Comparison of ENCODE assay signal across 8 mouse cellular contexts in genomic region chr2:118539881-118540516, GRCm38 (mm10). TPM values are rescaled to one million over a fixed set of nuclear protein-coding genes. Genes with fewer than 3 reads are reported as not detected.
DNase-seq lines count a peak whose midpoint lies in the region; ATAC-seq and TF ChIP-seq lines count a peak whose summit lies in the region.

No protein-coding gene starts in this region.

- H3K4me2 ChIP-seq in kidney, embryonic 15.5 days, result no peak overlapping the region

- H3K9me3 ChIP-seq in kidney, embryonic 15.5 days (replicated peaks), result no peaks in the 10 kb centered on the region

- ATAC-seq in kidney, embryonic 15.5 days (replicated peaks; ENCODE audit: low FRiP score), result no peak

- H3K27me3 ChIP-seq in kidney, embryonic 15.5 days, result no peaks in the 10 kb centered on the region

- intact Hi-C loops in left cerebral cortex, adult 2 months (cut with DNase I), result no loop called here

- H3K36me3 ChIP-seq in kidney, embryonic 15.5 days, result peaks cover 9% of the 10 kb centered on the region

- no peak overlapping the region for H3K4me3 ChIP-seq in left cerebral cortex, adult 2 months
- no peak overlapping the region for H3K4me3 ChIP-seq in kidney, embryonic 15.5 days (replicated peaks)

- TF ChIP-seq CTCF in left cerebral cortex, adult 2 months (IDR thresholded peaks at IDR 0.05), result no peak; the same call in 1 of the 2 replicates

- peak overlapping the region; percentile 18; the same call in 1 of the 2 replicates for H3K9ac ChIP-seq in kidney, embryonic 15.5 days

- 27% methylated on average over 9 of the region's 9 CpGs for WGBS in kidney, embryonic 15.5 days

- DNase-seq in left cerebral cortex, adult 2 months (ENCODE audit: extremely low spot score in 1 of 2, low spot score in 2 of 2), result no peak
- no peak for DNase-seq in left cerebral cortex, adult 11 months (ENCODE audit: low spot score)
- DNase-seq in heart, adult 9 months (ENCODE audit: low spot score in 2 of 2), result peak; percentile 65 to 73
- DNase-seq in lung, postnatal 4 days, result peak; percentile 65 to 70
- no peak for DNase-seq in right cerebral cortex, postnatal 10 days (ENCODE audit: low spot score in 2 of 2)
- DNase-seq in right cerebral cortex, postnatal 14 days, result no peak
- no peak for DNase-seq in left cerebral cortex, adult 18-20 months (ENCODE audit: low spot score in 2 of 2)

- peak overlapping the region; percentile 41; the same call in 1 of the 2 replicates for H3K27ac ChIP-seq in left cerebral cortex, adult 2 months
- H3K27ac ChIP-seq in kidney, embryonic 15.5 days, result peak overlapping the region; percentile 89

- peaks cover 81% of the 10 kb centered on the region for H3K4me1 ChIP-seq in kidney, embryonic 15.5 days

RNA-seq across cellular contexts. Expression of gene Bmf, which starts 9.5 kb away (rescaled TPM):
- total RNA-seq in left cerebral cortex, adult 2 months (2021), result 1 to 10 TPM; 3.2 to 4.0 TPM
- 7.6 and 8.2 TPM in 2 replicates for polyA plus RNA-seq in kidney, embryonic 15.5 days (2015; fragmentation: Nextera tagmentation; extraction: Ambion mirVana)
- total RNA-seq in left cerebral cortex, adult 18-20 months (2021), result 1 to 10 TPM; 1.8 TPM

RNA-seq across cellular contexts. Expression of gene Bub1b, which starts 58.0 kb away (rescaled TPM):
- 1 to 10 TPM; 1.9 to 3.0 TPM for total RNA-seq in left cerebral cortex, adult 2 months (2021)
- 98.5 and 103 TPM in 2 replicates for polyA plus RNA-seq in kidney, embryonic 15.5 days (2015; fragmentation: Nextera tagmentation; extraction: Ambion mirVana)
- total RNA-seq in left cerebral cortex, adult 18-20 months (2021), result 1 to 10 TPM; 1.0 to 1.1 TPM

Comparison
In these comparisons a context has a peak if more than half of its experiments do, and no peak if none do; other contexts are left out.
1. DNase-seq: peak in heart, adult 9 months (2 of 2) and lung, postnatal 4 days (2 of 2); none in left cerebral cortex, adult 2 months (0 of 2), left cerebral cortex, adult 11 months (single experiment), right cerebral cortex, postnatal 10 days (0 of 2), right cerebral cortex, postnatal 14 days (single experiment) and left cerebral cortex, adult 18-20 months (0 of 2).